Mouse (Mus musculus) forebrain, postnatal 0 days (tissue): ENCODE data around the gene Zdhhc17. TPM values are rescaled to one million over a fixed set of nuclear protein-coding genes. Genes with fewer than 3 reads are reported as not detected.

Experiments used
- ATAC-seq: fragments of 200-750 bp; cut with Nextera tagmentation; 2 replicates; pipeline ENCODE4 v1.8.0; 2017; ENCODE audit warnings: mild to moderate bottlenecking, moderate library complexity
- DNase-seq: peaks from one replicate; pipeline ENCODE4 v3.0.0-alpha.2; 2015
- H3K27ac ChIP-seq: fragments of 300-500 bp; sonication (generic); 2 replicates; pipeline ENCODE4 v1.5.1; 2014; ENCODE audit warnings: low read depth, mild to moderate bottlenecking, antibody characterized with exemption, low read length, moderate library complexity, mixed read lengths
- H3K27me3 ChIP-seq: fragments of 300-500 bp; sonication (generic); 2 replicates; pipeline ENCODE4 v1.6.1; 2014; ENCODE audit warnings: mild to moderate bottlenecking, low read length, mixed read lengths; ENCODE audit not compliant: insufficient read depth
- H3K36me3 ChIP-seq: fragments of 300-500 bp; sonication (generic); 2 replicates; pipeline ENCODE4 v1.6.1; 2014; ENCODE audit warnings: mild to moderate bottlenecking, moderate library complexity; ENCODE audit not compliant: insufficient read depth
- H3K4me1 ChIP-seq: fragments of 300-500 bp; sonication (generic); 2 replicates; pipeline ENCODE4 v1.6.1; 2014; ENCODE audit warnings: antibody characterized with exemption; ENCODE audit not compliant: insufficient read depth
- H3K4me2 ChIP-seq: fragments of 300-500 bp; sonication (generic); 2 replicates; pipeline ENCODE4 v1.6.1; 2014; ENCODE audit warnings: low read depth, mild to moderate bottlenecking, moderate library complexity
- H3K4me3 ChIP-seq: fragments of 300-500 bp; sonication (generic); 2 replicates; pipeline ENCODE4 v1.5.1; 2014; ENCODE audit warnings: low read depth, low read length, mixed read lengths
- H3K9ac ChIP-seq: fragments of 300-500 bp; sonication (generic); 2 replicates; pipeline ENCODE4 v1.6.1; 2014; ENCODE audit warnings: mild to moderate bottlenecking
- H3K9me3 ChIP-seq: fragments of 300-500 bp; sonication (generic); 2 replicates; pipeline ENCODE4 v1.6.1; 2016; ENCODE audit warnings: low read length
- CTCF ChIP-seq: sonication (generic); IDR thresholded peaks from 2 replicates; pipeline ENCODE4 v1.5.1; 2016; ENCODE audit warnings: antibody characterized with exemption, control low read depth, low read depth
- WGBS: fragments of 180-500 bp; shearing (Covaris S2); extraction: QIAGEN DNeasy Blood & Tissue Kit; methylation state at CpG from one replicate; pipeline ENCODE4 v1.1.7; 2014; 5-methylcytosine and 5-hydroxymethylcytosine counted together
- polyA plus RNA-seq: library from polyadenylated mRNA; unstranded; fragments of >200 nt; fragmentation: Nextera tagmentation; extraction: Ambion mirVana; gene quantifications from 2 replicates; pipeline ENCODE4 v1.2.1, GENCODE M21; 2015
- total RNA-seq: library from RNA; depleted of rRNA; stranded (reverse); fragments of >200 nt; gene quantifications from 2 replicates; pipeline ENCODE4 v1.2.3, GENCODE M21; 2014

Zdhhc17 gene
- total and polyA plus RNA-seq, 2 experiments from 2014 or later, result 41.7 to 71.6 TPM

DNA sequence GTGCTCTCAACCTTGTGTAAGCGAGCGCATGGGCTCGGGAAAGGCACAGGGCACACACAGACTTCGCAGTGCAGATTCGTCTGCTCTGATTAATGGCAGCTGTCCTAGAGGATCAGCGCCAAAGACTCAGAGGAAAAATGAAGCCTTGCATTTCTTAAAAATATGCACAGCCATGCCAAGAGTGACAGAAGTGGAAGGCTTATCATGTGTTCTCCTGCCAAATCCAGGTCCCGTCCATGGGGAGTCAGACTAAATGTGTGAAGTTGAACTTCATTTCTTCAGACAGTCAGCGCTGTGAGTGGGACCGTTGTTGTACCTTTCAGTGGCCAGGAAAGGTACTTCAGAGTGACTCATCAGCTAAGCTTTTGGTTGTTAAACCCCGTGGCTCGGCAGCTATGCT is 82.4 kb downstream of the Zdhhc17 start:
- DNase-seq (peak; percentile 80), ATAC-seq (peak; percentile 71)
- WGBS, result 47% methylated on average over 11 of the region's 11 CpGs
- TF ChIP-seq CTCF, result peak; percentile 22; the same call in 1 of the 2 replicates
- H3K9me3 ChIP-seq, result no peaks in the 10 kb centered on the region
- H3K9ac ChIP-seq, result no peak overlapping the region
- H3K4me2 ChIP-seq, result no peak overlapping the region
- H3K4me1 ChIP-seq, result peaks cover 22% of the 10 kb centered on the region
- no peaks in the 10 kb centered on the region for H3K27me3 ChIP-seq
- H3K36me3 ChIP-seq, result no peaks in the 10 kb centered on the region
- peak overlapping the region; percentile 36; the same call in 1 of the 2 replicates for H3K27ac ChIP-seq
- H3K4me3 ChIP-seq, result no peak overlapping the region

DNA sequence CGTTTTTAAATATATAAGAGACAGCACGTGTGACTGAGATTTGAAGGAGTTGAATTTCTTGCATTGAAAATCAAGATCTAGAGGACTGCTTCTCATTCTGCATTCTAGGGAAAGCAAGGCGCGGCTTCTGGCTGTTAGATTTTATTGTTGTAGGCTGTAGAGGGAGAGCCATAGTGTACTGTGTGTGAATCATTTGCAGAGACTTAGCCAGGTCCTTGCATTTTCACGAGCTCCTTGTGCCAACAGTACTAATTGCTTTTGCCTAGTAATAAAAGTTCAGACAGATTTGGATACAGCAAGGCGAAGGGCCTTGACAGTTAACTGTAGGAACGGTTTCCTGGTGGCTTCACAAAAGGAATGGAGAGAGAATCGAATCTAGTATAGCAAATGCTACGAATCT is 87.3 kb downstream of the Zdhhc17 start:
- Histone ChIP-seq H3K4me1 (peaks cover 40% of the 10 kb centered on the region), H3K4me3 (peak overlapping the region; percentile 10; the same call in 1 of the 2 replicates), H3K36me3 (no peaks in the 10 kb centered on the region), H3K27ac (no peak overlapping the region), H3K27me3 (no peaks in the 10 kb centered on the region), H3K4me2 (peak overlapping the region; percentile 91), H3K9ac (no peak overlapping the region; the same call in 1 of the 2 replicates), H3K9me3 (no peaks in the 10 kb centered on the region)
- ATAC-seq (no peak), DNase-seq (no peak)
- 41% methylated on average over 9 of the region's 9 CpGs for WGBS
- no peak for TF ChIP-seq CTCF

GRCm38 (mm10) chr10:110921890-110922289 is 88.0 kb downstream of the Zdhhc17 start:
- 79% methylated on average over 3 of the region's 3 CpGs for WGBS
- H3K4me3 ChIP-seq, result 0 out of 2 replicates have a peak overlapping the region, but pooled peaks have one; percentile 78

GRCm38 (mm10) chr10:110920368-110920950 is 89.5 kb downstream of the Zdhhc17 start:
- no peaks in the 10 kb centered on the region for H3K27me3 ChIP-seq
- peak; percentile 45 for DNase-seq
- H3K4me2 ChIP-seq, result peak overlapping the region; percentile 91
- peak overlapping the region; percentile 91 for H3K27ac ChIP-seq
- H3K9me3 ChIP-seq, result no peaks in the 10 kb centered on the region
- peak; percentile 38 for ATAC-seq
- H3K4me3 ChIP-seq, result peak overlapping the region; percentile 78
- no peak for TF ChIP-seq CTCF
- H3K4me1 ChIP-seq, result peaks cover 26% of the 10 kb centered on the region; the same call in 1 of the 2 replicates
- H3K9ac ChIP-seq, result peak overlapping the region; percentile 90
- WGBS, result 1% methylated on average over 15 of the region's 15 CpGs
- H3K36me3 ChIP-seq, result no peaks in the 10 kb centered on the region

More at GRCm38 (mm10) chr10:110921890-110922289, 88.0 kb downstream of the Zdhhc17 start:
- Histone ChIP-seq H3K4me2 (peak overlapping the region; percentile 91), H3K9ac (no peak overlapping the region), H3K36me3 (no peaks in the 10 kb centered on the region), H3K9me3 (no peaks in the 10 kb centered on the region), H3K4me1 (peaks cover 33% of the 10 kb centered on the region), H3K27ac (no peak overlapping the region), H3K27me3 (no peaks in the 10 kb centered on the region)
- DNase-seq (no peak), ATAC-seq (no peak)
- no peak for TF ChIP-seq CTCF

DNA sequence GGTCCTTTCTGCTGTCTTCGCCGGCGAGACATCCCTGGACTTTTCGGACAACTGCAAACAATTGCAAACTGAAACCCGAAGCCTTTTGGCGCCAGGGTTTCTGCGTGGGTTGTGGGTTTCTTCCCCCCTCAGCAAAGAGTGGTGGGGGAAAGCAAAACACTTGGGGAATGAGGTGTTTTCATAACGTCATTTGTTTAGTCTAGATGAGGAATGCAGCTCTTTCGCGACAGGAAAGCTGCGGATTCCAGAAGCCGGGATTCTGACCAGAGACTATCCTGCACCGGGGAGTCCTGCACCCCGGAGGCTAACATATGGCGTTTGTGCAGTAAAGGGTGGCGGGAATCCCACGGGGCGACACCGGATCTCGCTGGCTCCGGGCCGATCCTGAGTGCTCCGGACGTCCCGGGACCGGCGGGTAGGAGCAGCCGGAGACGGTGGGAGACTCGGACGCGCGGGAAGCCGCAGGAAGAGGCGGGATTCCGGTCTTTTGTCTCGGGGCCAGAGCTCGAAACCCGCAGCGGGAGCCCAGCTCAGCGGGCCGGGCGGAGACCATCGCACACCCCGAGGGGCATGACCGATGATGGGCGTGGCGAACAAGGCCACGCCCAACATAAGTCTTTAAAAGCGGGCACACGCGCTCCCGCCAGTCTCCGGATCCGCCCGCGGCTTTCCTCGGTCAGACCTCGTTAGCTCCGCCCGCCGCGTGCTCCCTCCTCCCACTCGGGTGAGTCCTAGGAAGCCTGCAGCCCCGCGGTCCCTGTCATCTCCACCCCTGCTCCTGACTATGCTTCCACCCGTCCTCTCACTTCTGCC is 90.2 kb downstream of the Zdhhc17 start, which contains the start of gene Csrp2:
Gene Csrp2 (plus strand): TSS at position 259 of the 813 bp plus-strand sequence.
- under 1% methylated on average over 67 of the region's 67 CpGs for WGBS
- Histone ChIP-seq H3K27ac (peak within 1 kb of the TSS; percentile 91), H3K4me1 (peaks cover 26% of the 10 kb centered on the region; the same call in 1 of the 2 replicates), H3K4me2 (peak within 1 kb of the TSS; percentile 91), H3K4me3 (peak within 1 kb of the TSS; percentile 78), H3K36me3 (no peaks in the 10 kb centered on the region), H3K9me3 (no peaks in the 10 kb centered on the region), H3K9ac (peak within 1 kb of the TSS; percentile 90), H3K27me3 (no peaks in the 10 kb centered on the region)
- no peak for TF ChIP-seq CTCF
- DNase-seq (peak; percentile 93), ATAC-seq (peak; percentile 90)

DNA sequence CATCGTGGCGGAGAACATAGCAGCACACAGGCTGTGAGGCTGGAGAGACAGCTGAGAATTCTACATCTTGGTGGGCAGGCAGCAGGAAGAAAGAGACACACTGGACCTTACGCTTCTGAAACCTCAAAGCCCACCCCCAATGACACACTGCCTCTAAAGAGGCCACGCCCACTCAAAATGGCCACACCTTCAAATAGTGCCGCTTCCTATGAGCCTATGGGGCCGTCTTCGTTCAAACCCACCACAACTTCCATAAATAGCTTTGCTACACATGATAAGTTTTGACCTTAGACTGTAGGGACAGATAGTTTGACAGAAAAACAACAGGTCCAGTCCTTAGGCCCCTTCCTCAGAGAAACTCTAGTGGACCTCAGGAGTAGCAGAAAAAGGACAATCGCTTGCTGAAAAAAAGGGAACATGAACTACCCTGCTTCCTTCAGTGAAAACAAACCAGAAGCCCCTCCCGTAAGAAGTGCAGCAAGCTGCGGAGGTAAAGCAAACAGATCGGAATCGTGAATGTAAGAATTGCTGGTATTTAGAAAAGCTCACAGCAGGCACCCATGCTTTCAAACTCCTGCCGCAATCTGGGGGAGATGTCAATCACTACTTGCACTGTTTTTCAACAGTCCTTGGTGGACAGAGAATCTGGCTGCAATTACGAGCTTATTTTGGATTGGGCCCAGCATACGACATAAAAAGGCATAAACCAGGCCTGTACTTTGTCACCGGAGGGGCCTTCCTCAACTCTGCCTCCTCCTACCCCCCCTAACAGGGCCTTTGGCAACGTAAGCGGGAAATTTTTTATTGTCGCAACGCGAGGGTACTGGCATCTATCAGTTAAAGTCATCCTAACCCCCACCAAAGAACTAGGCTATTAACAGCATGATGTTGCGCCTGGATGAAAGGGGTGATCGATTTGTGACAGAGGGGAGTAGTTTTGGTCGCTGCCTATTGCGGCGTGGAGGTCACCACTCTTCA is 91.2 kb downstream of the Zdhhc17 start:
- peak; percentile 72 for DNase-seq
- Histone ChIP-seq H3K27ac (peak overlapping the region; percentile 91), H3K9ac (peak overlapping the region; percentile 90), H3K36me3 (no peaks in the 10 kb centered on the region), H3K4me2 (peak overlapping the region; percentile 91), H3K9me3 (no peaks in the 10 kb centered on the region), H3K27me3 (no peaks in the 10 kb centered on the region), H3K4me1 (peaks cover 26% of the 10 kb centered on the region; the same call in 1 of the 2 replicates), H3K4me3 (peak overlapping the region; percentile 78)
- 16% methylated on average over 26 of the region's 26 CpGs for WGBS
- TF ChIP-seq CTCF, result no peak
- peak; percentile 21 for ATAC-seq
